Mouse (Mus musculus) lung, postnatal 4 days (tissue): ENCODE data around the gene Gm49337.

Experiments used
- DNase-seq, 2 experiments: peaks; one replicate each; pipeline ENCODE4 v3.0.0; 2021

Gm49337 gene

GRCm38 (mm10) chr4:116173072-116173471, at the start of gene Gm49337, which contains the start of gene 1700042G07Rik:
TSS of gene Gm49337 (plus strand) at chr4:116173384.
TSS of gene 1700042G07Rik (plus strand) at chr4:116173372.
- no peak for DNase-seq

- DNase-seq: peak; percentile 88 to 91
Measured at GRCm38 (mm10) chr4:116123602-116124519, 49.3 kb upstream of the Gm49337 start, which contains the start of the genes Rad54l and Pomgnt1. TSS of gene Rad54l (minus strand) at chr4:116123690. TSS of gene Pomgnt1 (plus strand) at chr4:116123840.

DNA sequence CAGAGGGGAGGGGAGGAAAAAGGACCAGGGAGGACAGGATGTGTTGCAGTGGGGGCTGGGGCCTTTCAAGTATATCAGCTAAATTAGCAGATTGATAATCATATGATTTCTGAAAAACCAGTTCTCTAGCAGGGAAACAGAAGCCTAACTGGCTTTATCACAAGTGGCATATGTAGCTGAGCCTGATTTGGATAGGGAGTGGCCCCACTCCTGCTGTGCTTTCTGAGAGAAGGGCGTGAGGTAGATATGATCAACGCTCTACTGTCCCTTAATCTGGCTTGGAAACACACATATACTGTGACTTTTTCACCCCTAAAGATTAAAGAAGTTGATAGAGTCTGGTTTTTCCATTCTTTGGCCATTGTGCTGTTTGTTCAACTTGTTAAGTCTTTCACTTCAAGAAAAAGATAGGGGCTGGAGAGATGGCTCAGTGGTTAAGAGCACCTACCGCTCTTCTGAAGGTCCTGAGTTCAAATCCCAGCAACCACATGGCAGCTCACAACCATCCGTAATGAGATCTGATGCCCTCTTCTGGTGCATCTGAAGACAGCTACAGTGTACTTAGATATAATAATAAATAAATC, 47.3 kb upstream of the Gm49337 start:
- DNase-seq: no peak

- no peak for DNase-seq
Measured at GRCm38 (mm10) chr4:116127956-116128355, 45.2 kb upstream of the Gm49337 start.

DNA sequence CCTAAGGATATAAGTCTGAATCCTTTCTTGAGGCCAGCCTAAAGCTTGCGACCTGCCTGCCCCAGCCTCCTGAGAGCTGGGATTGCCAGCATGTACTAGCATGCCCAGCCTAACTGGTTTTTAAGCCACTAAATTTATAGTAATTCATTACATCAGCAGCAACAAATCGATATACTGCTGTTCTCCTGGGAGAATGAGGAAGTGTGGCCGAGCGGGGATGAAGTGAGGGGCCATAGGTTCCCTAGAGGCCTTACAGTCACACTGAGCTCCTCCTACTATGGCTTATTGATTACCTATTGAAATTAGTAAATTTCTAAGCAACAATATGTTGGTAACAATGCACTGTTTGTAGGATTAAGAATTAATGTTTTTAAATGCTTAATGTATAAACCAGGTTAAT, 40.1 kb upstream of the Gm49337 start:
- no peak for DNase-seq

GRCm38 (mm10) chr4:116134990-116135389, 38.2 kb upstream of the Gm49337 start:
- DNase-seq: peak in 1 of 2 experiments; percentile 31

GRCm38 (mm10) chr4:116137421-116137996, 35.7 kb upstream of the Gm49337 start:
- DNase-seq: no peak

DNA sequence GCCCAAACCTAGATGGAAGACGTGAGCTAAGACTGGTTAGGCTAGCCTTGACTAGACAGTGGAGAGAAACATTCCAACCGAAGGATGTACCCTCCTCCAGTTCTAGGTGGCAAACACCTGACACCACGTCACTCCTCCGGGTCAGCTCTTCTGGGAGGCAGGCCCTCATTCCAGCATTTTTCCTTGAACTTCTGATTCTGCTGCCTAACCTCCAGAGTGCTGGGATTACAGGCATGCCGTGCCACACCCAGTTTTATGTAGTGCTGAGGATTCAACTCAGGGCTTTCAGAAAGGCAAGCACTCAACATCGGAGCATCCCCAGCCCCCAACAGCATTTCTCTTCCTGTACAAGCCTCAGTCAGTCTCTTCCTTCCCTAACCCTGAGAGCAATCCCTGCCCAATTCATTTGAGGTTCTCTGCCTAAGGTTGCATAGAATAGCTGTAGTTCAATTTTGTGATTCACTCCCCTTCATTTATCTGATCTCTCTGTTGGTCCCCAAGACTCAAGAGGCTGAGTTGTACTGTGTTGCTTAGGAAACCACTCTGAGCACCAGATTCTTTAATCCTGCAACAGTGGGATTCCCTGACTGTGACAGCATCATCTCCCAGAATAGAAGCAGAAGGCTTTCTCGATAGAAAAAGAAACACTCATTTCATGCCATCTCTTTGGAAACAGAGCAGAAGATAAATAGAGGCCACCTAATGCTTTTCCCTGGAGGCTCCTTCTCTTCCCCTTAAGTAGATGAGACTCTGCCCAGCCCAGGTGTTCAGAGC, 32.2 kb upstream of the Gm49337 start:
- DNase-seq: no peak

- no peak for DNase-seq
Measured at GRCm38 (mm10) chr4:116141736-116142135, 31.4 kb upstream of the Gm49337 start.

GRCm38 (mm10) chr4:116142269-116142668, 30.9 kb upstream of the Gm49337 start:
- DNase-seq: no peak

- peak; percentile 28 to 40 for DNase-seq
Measured at GRCm38 (mm10) chr4:116143317-116143811, 29.8 kb upstream of the Gm49337 start.

DNA sequence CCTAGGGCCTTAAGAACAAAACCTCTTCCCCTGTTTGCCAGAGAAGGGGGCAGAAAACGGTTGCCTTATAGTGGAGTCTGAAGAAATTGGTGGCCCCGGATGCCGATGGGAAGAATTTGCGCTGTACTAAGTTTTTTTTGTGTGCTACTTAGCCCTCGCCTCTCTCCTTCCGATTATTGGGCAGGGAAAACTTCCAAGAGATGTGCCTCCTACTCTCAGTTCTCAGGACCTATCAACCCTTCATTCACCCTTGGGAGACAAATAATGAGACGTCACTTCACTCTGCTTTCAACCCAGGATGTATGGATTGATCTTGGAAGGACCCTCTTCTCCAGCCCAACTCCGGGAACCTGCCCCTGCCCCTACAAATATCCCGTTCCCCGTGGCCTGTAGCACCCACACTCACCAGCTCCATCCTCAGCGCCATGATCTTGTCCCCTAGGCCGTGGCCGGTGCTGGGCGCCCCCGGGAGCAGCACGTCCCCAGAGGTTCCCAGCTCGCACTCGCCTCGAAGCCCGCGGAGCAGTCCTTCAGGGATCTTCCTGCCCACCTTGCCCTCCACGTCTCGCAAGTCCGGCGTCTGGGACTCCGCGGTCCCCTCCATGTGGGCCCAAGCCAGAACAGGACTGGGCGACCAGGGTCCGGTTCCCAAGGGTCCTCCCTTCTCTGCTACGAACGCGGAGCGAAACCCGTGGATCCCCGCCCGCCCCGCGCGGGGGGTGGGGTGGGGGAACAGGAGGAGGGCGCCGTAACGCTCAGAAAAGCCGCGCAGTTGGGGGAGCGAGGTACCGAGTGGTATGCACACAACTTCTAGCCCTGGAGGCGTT, 29.1 kb upstream of the Gm49337 start:
- peak; percentile 75 for DNase-seq

- no peak for DNase-seq
Measured at GRCm38 (mm10) chr4:116149812-116150155, 23.4 kb upstream of the Gm49337 start.

- peak; percentile 80 to 86 for DNase-seq
Measured at GRCm38 (mm10) chr4:116150156-116150861, 22.9 kb upstream of the Gm49337 start.

GRCm38 (mm10) chr4:116150862-116151221, 22.3 kb upstream of the Gm49337 start:
- no peak for DNase-seq

DNA sequence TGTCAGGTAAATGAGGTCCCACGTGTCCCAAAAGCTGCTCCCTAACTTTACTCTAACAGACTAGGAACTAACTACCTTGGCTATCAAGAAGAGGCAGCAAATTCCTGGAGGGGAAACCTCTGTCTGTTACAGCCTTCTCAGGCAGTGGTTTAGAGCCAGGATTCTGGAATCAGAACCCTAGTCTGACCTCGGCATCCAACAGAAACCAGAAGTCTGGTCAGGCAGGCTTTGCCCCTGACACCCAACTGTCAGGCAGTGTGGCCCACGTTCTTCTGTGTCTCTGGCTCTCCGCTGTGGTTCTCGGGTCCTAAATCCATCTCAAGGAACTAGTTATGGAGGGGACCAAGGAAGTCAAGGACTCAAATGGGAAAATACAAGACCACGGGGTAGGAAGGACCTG, 21.9 kb upstream of the Gm49337 start, which contains the start of gene Lurap1:
Gene Lurap1 (minus strand): TSS at position 101 of the 400 bp plus-strand sequence.
- no peak for DNase-seq

- DNase-seq: no peak
Measured at GRCm38 (mm10) chr4:116152702-116153101, 20.5 kb upstream of the Gm49337 start.

GRCm38 (mm10) chr4:116157882-116158281, 15.3 kb upstream of the Gm49337 start:
- DNase-seq: no peak

- peak in 1 of 2 experiments; percentile 53 for DNase-seq
Measured at GRCm38 (mm10) chr4:116159912-116160311, 13.3 kb upstream of the Gm49337 start.

DNA sequence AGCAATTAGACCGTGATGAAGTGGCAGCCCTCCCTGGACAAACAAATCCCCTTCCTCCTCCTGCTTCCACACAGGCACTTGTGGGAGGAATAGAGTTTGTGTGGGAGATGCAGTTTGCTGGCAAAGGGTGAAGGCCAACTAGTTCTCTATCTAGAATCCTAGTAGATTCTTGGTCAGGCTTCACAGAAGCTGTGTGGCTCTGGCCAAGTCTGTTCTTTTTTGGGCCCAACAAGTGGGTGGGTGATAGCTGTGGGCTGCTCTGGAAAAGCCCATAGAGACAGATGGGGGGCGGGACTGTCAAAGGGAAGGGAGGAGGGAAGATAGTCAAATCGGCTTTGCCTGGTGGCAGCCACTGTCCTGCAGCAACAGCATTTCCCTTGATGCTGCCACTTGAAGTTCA, 12.4 kb upstream of the Gm49337 start:
- DNase-seq: no peak

DNA sequence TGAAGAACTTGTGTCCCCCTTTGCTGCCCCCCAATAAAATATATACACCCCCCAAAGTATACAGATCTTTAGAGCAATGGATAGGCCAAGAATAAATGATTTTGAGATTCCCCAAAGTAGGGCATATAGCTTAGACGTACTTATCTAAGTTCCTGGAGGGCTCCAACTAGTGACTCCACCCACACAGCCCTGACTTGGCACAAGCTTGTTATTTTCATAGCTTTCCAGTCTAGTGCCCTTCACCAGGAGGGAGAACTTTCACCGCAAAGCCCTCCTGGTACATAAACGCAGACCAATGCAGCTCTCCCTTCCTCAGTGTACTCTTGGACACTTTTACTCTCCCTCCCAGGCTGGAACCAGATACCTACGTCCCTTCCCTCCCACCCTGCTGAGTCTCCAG, 11.0 kb upstream of the Gm49337 start:
- DNase-seq: no peak
